10 mouse cellular contexts compared by ENCODE assay signal in genomic region chr2:168712199-168713176, GRCm38 (mm10). TPM values are rescaled to one million over a fixed set of nuclear protein-coding genes. Genes with fewer than 3 reads are reported as not detected.
A peak's percentile ranks its signal among the peaks of the same experiment; 100 is the strongest.
DNase-seq lines count a peak whose midpoint lies in the region; ATAC-seq and TF ChIP-seq lines count a peak whose summit lies in the region.
"Had no signal": no experiment of that assay in that cellular context is flagged by ENCODE, and none has a peak within 500 bp of the region (broad histone marks: within the 10 kb centered on the region; RNA-seq: fewer than 3 reads in every experiment).

No protein-coding gene starts in this region.

- H3K27ac ChIP-seq in heart, embryonic 13.5 days (replicated peaks): peak overlapping the region; percentile 16; the same call in 1 of the 2 replicates
- H3K27ac ChIP-seq in ES-Bruce4 (ENCODE audit: insufficient read depth, low read length): no peak overlapping the region

- H3K4me1 ChIP-seq in heart, embryonic 13.5 days: peaks cover 13% of the 10 kb centered on the region
- H3K4me1 ChIP-seq in ES-Bruce4 (ENCODE audit: control insufficient read depth, insufficient read depth, low read length): peaks cover 6% of the 10 kb centered on the region

- no peaks in the 10 kb centered on the region for H3K9me3 ChIP-seq in heart, embryonic 13.5 days
- H3K9me3 ChIP-seq in ES-Bruce4 (replicated peaks; ENCODE audit: control insufficient read depth, insufficient read depth, low read length, poor library complexity, severe bottlenecking): no peaks in the 10 kb centered on the region

- WGBS in heart, embryonic 13.5 days: 53% methylated on average over 20 of the region's 20 CpGs

- no peak for TF ChIP-seq POLR2A in ES-Bruce4 (IDR thresholded peaks at IDR 0.05; ENCODE audit: insufficient read depth, low read length)

- intact Hi-C loops in heart, postnatal 36 days (cut with DNase I): no loop called here

- H3K36me3 ChIP-seq in heart, embryonic 13.5 days: peaks cover 9% of the 10 kb centered on the region
- no peaks in the 10 kb centered on the region for H3K36me3 ChIP-seq in ES-Bruce4 (ENCODE audit: control insufficient read depth, insufficient read depth, low read length, poor library complexity, severe bottlenecking)

- no peaks in the 10 kb centered on the region for H3K27me3 ChIP-seq in heart, embryonic 13.5 days (replicated peaks)
- H3K27me3 ChIP-seq in ES-Bruce4 (ENCODE audit: control insufficient read depth, insufficient read depth, low read length, poor library complexity, severe bottlenecking): no peaks in the 10 kb centered on the region

- DNase-seq in adrenal gland, postnatal 10 days: peak; percentile 56
- no peak for DNase-seq in adrenal gland, adult 18-20 months (ENCODE audit: low spot score in 2 of 2)
- no peak for DNase-seq in heart, postnatal 36 days
- peak; percentile 37 for DNase-seq in heart, postnatal 4 days
- DNase-seq in urinary bladder, postnatal 10 days (ENCODE audit: low spot score): no peak
- DNase-seq: gastrocnemius, postnatal 10 days had no signal

- TF ChIP-seq EP300 in ES-Bruce4 (IDR thresholded peaks at IDR 0.05; ENCODE audit: insufficient read depth, low read depth, low read length): no peak

- peak overlapping the region; percentile 52 for H3K9ac ChIP-seq in heart, embryonic 13.5 days
- no peak overlapping the region for H3K9ac ChIP-seq in ES-Bruce4 (ENCODE audit: low read depth, poor library complexity, severe bottlenecking)

- peak overlapping the region; percentile 56 for H3K4me2 ChIP-seq in heart, embryonic 13.5 days

- ATAC-seq in heart, embryonic 13.5 days (ENCODE audit: extremely low read depth, insufficient number of reproducible peaks, low FRiP score, low TSS enrichment): no peak
- ATAC-seq in megakaryocyte, adult 5-6 weeks (ENCODE audit: poor library complexity, severe bottlenecking): no peak

- 0 out of 2 replicates have a peak overlapping the region, but pooled peaks have one; percentile 21 for H3K4me3 ChIP-seq in heart, embryonic 13.5 days
- peak overlapping the region; percentile 18; the same call in 1 of the 2 replicates for H3K4me3 ChIP-seq in ES-Bruce4 (ENCODE audit: low read depth, low read length)

- no peak for TF ChIP-seq CTCF in ES-Bruce4 (IDR thresholded peaks at IDR 0.05; ENCODE audit: low read depth, low read length)

RNA-seq across cellular contexts. Expression of gene Atp9a, which starts 29.7 kb away (rescaled TPM):
- total RNA-seq in adrenal gland, postnatal 10 days (2021): 10 to 100 TPM; 72.1 to 76.7 TPM
- 100 to 1,000 TPM in 1 of 2 experiments, 10 to 100 TPM in 1; 74.1 to 115 TPM for total RNA-seq in adrenal gland, adult 18-20 months (2021)
- polyA plus RNA-seq in heart, embryonic 13.5 days (2015; fragmentation: Nextera tagmentation; extraction: Ambion mirVana): 11.5 and 13.1 TPM in 2 replicates
- 10 to 100 TPM; 46.1 to 54.3 TPM for total RNA-seq in heart, postnatal 36 days (2021)
- polyA plus RNA-seq in ES-Bruce4 (2011; ENCODE audit: insufficient read depth, insufficient read length, low read depth, missing spikeins): 28.9 and 29.3 TPM in 2 replicates
- 10 to 100 TPM; 56.8 to 57.7 TPM for total RNA-seq in heart, postnatal 4 days (2021)
- 0.04 and 0.14 TPM in 2 replicates for total RNA-seq in megakaryocyte, adult 5-6 weeks (2015)
- total RNA-seq in megakaryocyte, adult 5-6 weeks (2017): 0.16 and 0.18 TPM in 2 replicates

RNA-seq across cellular contexts. Expression of gene Sall4, which starts 55.3 kb away (rescaled TPM):
- total RNA-seq in adrenal gland, postnatal 10 days (2021): under 1 TPM; 0.12 TPM
- total RNA-seq in adrenal gland, adult 18-20 months (2021): not detected
- polyA plus RNA-seq in heart, embryonic 13.5 days (2015; fragmentation: Nextera tagmentation; extraction: Ambion mirVana): 1.1 and 1.5 TPM in 2 replicates
- total RNA-seq in heart, postnatal 36 days (2021): 1 to 10 TPM; 2.4 to 3.4 TPM
- polyA plus RNA-seq in ES-Bruce4 (2011; ENCODE audit: insufficient read depth, insufficient read length, low read depth, missing spikeins): 244 and 245 TPM in 2 replicates
- total RNA-seq in heart, postnatal 4 days (2021): 1 to 10 TPM; 1.1 to 1.5 TPM
- not detected in 2 replicates for total RNA-seq in megakaryocyte, adult 5-6 weeks (2015)
- total RNA-seq in megakaryocyte, adult 5-6 weeks (2017): not detected in 2 replicates
- total RNA-seq: megakaryocyte progenitor cell, adult 5-6 weeks had no signal

Comparison
In these comparisons a context has a peak if more than half of its experiments do, and no peak if none do; other contexts are left out.
1. DNase-seq: peak in adrenal gland, postnatal 10 days (single experiment) and heart, postnatal 4 days (single experiment); none in adrenal gland, adult 18-20 months (0 of 2), heart, postnatal 36 days (0 of 2) and urinary bladder, postnatal 10 days (single experiment).
2. RNA of gene Atp9a, which starts 29.7 kb away (total RNA-seq): 74.1 to 115 TPM in adrenal gland, adult 18-20 months, 72.1 to 76.7 TPM in adrenal gland, postnatal 10 days, 56.8 to 57.7 TPM in heart, postnatal 4 days and 46.1 to 54.3 TPM in heart, postnatal 36 days; 0.04 to 0.18 TPM in megakaryocyte, adult 5-6 weeks; every median in the first group is over 10 times any median in the second.